Mouse (Mus musculus) yolk sac, embryonic 10.5 days (tissue): ENCODE measurements around the gene Lemd1.

Experiments
- DNase-seq: peaks from one replicate; pipeline ENCODE4 v3.0.0-alpha.2; 2017; ENCODE audit warnings: low spot score

Lemd1 gene

GRCm38 (mm10) chr1:132292318-132293129, 101.3 kb downstream of the Lemd1 start:
- DNase-seq, result no peak

GRCm38 (mm10) chr1:132295506-132295905, 104.3 kb downstream of the Lemd1 start:
- DNase-seq, result no peak

- no peak for DNase-seq
Measured at GRCm38 (mm10) chr1:132296051-132296450, 104.8 kb downstream of the Lemd1 start.

- no peak for DNase-seq
Measured at GRCm38 (mm10) chr1:132298425-132298800, 107.2 kb downstream of the Lemd1 start, which contains the start of gene Klhdc8a. Klhdc8a (plus strand) TSS chr1:132298626.

GRCm38 (mm10) chr1:132298801-132299464, 107.7 kb downstream of the Lemd1 start:
- no peak for DNase-seq

GRCm38 (mm10) chr1:132299744-132300143, 108.5 kb downstream of the Lemd1 start:
- DNase-seq, result no peak

GRCm38 (mm10) chr1:132301242-132301641, 110.0 kb downstream of the Lemd1 start:
- no peak for DNase-seq

GRCm38 (mm10) chr1:132302341-132302866, 111.2 kb downstream of the Lemd1 start:
- DNase-seq, result no peak

GRCm38 (mm10) chr1:132304618-132305214, 113.5 kb downstream of the Lemd1 start:
- DNase-seq, result no peak

- no peak for DNase-seq
Measured at GRCm38 (mm10) chr1:132306160-132306559, 114.9 kb downstream of the Lemd1 start.

GRCm38 (mm10) chr1:132306808-132307207, 115.6 kb downstream of the Lemd1 start:
- no peak for DNase-seq

GRCm38 (mm10) chr1:132307962-132308361, 116.7 kb downstream of the Lemd1 start:
- no peak for DNase-seq

- DNase-seq, result no peak
Measured at GRCm38 (mm10) chr1:132308674-132309073, 117.4 kb downstream of the Lemd1 start.
